Mouse (Mus musculus): ENCODE measurements at regions not wholly inside any gene's neighbourhood (a gene's known extent, or its start where the extent isn't known, plus 50 kb on each side); places are given as distances from the start of the nearest gene placed in this dataset.
"Not testable (repeated sequence)": the region's sequence is repeated elsewhere in the genome, so short reads cannot be mapped to it uniquely, and the experiment has no call there.

DNA sequence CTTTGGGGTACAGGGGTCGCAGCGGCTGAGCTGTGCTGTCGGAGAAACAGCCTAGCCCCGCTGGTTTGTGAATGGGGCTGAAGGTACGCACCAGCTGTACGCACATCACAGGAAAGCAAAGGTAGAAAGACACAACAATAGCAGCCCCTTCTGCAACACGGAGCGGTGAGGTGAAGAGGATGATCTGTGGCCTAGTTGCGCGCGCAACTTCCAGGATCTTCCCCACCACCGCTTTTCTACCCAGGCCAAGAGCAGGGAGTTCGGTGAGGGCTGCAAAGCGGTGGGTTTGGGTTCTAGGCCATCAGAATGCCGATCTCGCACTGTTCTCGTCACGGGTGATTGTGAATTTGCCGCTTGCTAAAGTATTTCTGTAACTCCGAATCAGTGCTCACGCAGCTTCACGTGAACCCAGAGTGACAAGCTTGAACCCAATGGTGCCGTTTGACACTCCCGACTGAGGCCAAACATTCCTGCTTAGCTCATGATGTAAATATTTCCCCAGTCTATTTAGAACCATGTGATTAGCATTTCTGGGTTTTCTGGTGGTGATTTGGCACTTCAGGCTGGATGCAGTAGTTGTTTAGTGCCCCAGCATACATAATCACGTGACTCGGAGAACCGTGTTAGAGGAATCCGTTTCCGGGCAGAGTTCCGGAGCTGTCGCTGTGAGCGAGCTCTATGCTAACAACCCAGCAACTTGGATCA, 54.7 kb downstream of the Cryaa start:
- no peak for DNase-seq

DNA sequence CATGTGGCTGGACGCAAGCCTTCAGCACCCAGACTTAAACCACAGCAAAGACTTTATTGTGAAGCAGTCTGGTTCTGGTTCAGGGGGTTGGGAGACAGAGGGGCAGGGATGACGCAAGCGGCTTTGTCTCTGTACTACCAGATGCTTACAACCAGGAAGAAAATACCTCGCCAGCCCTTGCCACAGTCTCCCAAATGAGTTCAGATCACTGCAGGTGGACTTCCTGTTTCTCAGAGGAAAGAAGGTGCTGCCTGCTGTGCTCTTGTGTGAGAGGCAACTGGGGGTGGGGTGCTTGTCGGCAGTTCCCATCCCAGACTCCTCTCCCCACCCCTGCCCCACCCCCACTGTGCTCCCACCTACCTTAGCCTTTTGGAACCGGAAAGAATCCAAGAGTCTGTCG, 56.9 kb downstream of the Cryaa start:
- DNase-seq: no peak

DNA sequence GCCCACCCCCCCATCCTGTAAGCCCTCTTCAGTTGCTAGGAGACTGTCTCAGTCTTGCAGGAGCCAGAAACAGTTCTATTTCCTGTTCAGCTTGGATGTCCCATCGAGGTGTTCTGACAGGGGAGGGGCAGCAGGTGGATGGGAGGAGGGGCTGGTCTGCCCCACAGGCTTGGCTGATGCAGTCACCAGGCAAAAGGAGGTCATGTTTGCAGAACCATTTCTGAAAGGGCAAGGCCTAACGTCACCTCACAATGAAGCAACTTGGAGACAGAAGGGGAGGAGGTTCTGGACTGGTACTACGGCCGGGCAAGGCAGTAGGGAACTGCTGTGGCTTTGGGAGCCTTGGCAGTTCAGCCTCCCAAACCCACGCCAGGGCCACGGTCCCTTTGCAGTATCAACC, 59.1 kb downstream of the Cryaa start:
- DNase-seq: no peak

DNA sequence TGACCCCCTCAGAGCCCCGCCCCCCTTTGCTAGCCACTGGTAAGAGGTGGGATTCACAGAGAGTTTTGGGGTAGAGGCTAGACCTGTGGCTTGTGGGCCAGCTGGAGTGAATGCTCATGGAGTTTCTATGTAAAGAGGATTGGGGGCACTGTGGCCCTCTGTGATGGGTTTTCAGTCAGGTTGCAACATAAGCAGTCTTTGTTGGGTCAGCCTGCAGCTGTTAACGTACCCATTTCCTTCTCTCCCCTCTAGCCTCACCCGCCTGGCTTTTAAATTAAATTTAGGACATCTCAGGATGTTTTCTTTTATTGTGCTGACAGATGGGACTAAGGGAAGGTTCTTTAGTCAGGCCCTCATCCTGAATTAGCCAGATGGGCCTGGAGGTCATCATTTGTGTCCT, 60.6 kb downstream of the Cryaa start:
- DNase-seq: no peak

DNA sequence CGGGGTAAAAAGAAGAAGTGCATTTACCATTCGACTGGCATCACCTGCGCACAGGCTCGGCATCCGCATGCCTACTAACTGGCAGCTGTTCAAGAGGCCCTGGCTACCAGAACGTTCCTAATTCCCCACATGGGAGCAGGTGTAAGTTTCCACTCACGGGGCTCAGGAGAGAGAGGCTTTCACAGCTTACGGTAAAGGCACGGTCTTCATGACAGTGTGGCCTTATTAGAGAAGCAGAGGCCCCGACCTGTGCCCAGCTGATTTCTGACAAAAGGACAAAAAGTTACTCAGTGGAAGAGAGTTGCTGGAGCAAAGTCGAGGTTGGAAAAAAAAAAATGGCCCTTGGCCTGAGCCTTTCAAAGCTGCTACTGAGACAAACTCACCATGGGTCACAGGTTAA, 62.0 kb downstream of the Cryaa start:
- DNase-seq: no peak

DNA sequence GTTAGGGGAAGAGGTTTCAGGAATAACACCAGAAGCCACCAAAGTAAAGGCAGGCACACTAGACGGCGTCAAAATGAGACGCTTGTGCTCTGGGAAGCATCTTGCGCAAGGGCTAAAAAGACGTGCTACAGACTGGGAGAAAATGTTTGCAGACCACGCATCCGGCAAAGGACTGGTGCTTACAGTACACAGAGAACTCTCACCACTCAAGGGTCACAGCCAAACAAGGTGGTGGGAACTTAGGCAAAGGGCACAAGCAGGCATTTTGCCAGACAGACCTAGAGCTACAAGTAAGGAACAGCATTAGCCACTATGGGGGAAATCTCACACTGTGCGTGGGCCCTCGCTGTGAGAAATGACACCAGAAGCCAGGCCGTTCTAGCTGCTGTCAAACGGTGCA, 62.5 kb downstream of the Cryaa start:
- no peak for DNase-seq

DNA sequence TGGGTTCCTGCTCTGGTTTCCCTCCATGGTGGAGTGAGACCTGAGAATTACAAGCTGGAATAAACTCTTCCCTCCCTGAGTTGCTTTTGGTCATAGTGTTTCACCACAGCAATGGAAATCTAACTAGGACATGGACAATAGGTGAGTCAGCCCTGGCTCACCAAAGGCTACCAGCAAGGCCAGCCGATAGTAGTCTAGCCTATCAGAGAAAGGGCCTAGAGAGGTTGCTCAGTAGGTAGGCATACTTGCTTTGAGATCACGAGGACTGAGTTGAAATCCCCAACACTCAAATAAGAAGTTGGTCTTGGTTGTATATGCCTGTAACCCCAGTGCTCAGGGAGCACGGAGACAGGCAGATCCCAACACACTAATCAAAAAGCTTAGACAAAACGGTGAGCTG, 66.0 kb downstream of the Cryaa start:
- DNase-seq: no peak

DNA sequence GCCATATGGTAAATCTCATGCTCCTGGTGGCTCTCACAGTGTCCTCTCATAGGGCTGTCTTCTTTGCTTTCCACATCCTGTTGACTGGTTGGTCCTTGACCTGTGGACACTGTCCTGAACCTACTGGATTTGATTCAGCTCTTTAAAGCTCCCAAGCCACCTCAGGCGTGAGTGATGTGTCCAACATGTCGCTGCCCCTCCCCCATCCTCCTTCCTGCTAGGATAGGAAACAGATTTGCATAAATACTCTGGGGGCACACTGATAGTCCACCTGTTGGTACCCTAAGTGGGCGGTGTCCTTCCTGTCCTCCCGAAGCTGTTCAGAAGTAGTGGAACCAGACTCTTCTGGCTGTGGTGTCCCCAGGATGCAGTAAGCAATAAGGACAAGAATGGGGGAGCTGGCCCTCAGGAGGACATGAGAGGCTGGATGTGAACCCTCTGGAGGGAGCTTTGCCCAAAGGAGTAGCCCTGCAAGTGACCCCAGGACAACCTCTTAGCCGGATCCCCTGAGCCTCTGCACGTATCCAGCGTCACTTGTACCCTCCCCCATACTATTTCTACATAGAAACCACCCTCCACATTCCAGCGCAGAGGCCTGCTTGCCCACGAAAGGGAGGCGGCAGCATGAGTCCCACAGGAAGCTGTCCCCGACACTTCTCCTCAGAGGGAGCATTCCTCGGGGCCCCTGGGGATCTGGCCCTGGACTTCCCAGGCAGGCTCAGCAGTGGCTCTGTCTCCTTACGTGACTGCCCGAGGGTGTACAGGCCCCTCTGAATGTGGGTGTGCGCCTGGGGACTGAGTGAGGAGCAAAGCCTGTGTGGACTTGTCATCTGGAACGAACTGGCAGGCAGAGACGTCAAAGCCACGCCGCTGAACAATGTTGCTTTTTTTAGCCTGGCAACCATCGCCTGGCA, 68.8 kb downstream of the Cryaa start:
- DNase-seq: no peak

DNA sequence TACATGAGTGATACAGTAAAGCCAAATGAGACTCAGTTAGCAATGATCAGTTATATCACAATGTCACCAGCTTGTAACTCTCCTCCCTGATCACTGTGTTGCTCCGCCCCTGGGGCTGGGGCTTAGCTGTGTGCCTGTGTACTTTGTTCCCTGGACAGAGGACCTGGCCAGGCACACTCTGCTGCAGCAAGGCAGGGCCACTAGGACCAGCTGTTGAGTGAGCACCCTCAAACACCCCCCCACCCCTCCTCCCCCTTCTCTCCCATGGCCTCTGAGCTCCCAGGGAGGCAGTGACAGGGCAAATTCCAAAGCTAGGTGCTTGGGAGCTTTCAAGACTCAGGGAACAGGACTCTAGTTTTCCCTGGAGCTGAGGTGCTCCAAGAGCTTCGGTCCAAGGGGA, 70.0 kb downstream of the Cryaa start:
- DNase-seq: no peak

DNA sequence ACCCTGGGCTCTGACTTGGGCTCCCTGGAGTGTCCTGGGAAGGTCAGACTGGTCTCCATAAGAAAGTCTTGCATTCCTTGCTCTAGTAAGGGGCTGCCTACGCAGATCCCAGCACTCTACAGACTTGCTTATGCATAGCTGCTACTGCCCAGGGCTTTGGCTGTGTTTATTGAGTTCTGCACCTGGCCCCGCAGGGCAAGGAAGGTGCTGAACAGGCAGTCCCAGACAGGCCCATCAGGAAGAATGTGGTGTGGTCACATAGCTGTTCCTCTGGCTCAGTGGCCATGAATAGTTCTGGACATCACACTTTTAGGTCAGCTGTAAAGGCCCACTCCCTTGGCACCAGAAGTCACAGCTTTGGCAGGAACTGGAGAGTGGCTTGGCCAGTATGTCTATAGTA, 70.6 kb downstream of the Cryaa start:
- DNase-seq: no peak

DNA sequence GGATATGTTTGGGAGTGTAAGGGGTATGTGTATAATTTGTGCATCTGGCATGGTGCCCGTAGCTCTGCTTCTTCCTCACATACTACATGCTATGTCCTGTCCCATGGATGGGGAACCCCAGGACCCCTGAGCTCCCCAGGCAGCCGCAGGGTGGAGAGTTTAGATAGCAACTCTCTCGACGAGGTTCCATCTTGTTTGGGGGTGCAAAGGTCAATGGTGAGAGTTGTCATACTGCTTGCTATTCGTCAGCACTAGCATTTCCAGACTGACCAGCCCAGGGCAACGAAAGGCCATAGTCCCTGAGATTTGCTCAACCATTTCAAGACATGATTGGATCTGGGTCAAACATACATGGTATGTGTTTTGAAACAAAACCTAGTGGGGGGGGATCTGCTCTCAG, 71.4 kb downstream of the Cryaa start:
- DNase-seq: no peak

DNA sequence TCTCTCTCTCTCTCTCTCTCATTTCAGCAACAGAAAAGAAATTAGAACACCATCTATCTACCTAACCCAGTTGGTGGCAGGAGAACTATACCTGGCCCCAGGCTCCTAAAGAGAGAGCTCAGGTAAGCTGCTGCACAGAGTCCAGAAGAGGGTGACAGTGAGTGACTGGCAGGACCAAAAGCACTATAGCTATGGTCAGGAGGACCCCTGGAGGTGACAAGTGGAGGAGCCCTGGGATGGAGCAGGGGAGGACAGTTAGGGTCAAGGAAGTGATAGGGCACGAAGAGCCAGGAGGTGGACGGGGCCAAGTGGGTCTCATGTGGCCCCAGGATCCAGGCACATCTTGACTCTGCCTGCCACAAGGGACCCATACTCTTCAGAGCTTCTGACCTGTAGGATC, 73.7 kb downstream of the Cryaa start:
- DNase-seq: no peak

DNA sequence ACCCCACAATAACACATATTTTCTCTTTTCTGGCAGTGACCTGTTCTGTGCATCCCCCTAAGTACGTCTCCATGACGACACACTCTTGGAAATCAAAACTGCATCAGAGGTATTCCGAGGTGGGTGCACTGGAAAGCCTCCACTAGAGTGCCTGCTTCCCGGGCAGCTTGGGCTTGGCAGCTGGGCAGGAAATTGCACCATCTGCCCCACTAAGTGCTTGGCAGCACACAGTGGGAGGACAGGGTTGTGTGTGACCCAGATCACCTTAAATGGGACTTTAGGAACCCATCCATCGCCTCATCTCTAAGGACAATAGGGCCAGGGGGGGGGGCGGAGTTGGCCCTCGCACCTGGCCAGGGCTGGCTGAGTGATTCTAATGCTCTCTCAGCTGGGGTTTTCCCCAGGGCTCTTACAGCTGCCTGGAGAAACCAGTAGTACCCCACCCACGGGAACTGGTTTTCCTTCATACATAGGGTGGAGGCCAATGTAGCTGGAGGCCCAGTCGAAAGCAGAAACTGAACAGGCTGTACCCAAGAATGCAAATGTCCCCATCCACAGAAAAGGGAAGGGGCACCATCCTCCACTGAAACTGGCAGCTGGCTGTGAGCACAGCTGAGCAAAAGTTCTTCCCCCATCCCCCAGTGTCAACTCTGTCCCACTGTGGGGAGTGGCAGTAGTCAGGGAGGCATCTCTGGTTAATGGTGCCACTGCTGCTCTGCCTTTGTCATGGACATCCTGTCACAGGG, 75.7 kb downstream of the Cryaa start:
- no peak for DNase-seq

DNA sequence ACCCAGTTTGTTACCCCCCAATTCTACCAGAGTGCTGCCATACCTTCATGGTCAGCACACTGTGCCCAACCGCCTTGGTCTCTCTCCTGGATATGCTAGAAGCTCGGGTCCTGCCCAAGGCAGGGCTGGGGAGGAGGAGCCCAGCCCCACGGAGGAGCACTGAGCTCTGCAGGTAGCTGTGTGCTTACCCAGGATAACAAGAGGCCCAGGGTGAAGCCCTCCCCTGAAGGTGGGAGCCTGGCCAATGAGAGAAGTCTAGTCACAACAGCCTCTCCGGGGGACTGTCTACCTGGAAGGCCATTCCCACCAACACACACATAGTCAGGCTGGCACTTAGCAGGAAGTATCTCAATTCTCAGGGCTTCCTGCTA, 76.2 kb downstream of the Cryaa start:
- DNase-seq: no peak

DNA sequence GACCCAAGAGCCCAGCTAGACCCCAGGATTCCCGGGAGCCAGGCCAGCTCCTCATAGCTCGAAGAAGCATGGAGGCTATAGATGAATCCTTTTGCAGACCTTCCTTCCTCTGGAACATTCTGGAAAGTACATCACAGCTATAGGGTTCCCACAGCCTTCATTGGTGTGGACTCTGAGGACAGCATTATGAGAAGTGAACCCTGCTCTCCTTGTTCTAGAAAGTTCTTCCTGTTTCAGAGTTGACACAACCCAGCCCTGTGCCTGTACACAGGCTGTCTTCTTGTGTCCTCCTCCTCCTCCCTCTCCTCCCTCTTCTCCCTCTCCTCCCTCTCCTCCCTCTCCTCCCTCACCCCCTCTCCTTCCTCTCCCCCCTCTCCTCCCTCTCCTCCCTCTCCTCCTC, 82.9 kb downstream of the Cryaa start:
- DNase-seq: no peak

DNA sequence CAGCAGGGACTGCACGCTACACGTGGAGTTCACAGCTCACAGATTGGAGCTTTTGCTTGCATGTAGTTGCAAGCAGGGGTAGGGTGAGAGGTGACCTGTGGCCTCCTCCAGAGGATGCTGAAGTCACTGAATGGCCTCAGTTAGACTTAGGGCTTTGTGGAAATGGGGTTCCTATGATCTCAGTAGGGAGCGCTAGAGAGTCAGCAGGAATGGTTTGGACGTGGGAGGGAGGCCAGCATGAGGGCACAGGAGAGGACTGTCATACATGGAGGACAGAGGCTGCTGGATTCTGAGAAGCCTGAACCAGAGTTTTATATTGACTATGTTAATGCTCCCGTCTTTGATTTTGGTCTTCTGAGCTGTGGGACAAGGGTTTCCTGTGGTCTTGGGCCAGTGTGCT, 85.5 kb downstream of the Cryaa start:
- no peak for DNase-seq

DNA sequence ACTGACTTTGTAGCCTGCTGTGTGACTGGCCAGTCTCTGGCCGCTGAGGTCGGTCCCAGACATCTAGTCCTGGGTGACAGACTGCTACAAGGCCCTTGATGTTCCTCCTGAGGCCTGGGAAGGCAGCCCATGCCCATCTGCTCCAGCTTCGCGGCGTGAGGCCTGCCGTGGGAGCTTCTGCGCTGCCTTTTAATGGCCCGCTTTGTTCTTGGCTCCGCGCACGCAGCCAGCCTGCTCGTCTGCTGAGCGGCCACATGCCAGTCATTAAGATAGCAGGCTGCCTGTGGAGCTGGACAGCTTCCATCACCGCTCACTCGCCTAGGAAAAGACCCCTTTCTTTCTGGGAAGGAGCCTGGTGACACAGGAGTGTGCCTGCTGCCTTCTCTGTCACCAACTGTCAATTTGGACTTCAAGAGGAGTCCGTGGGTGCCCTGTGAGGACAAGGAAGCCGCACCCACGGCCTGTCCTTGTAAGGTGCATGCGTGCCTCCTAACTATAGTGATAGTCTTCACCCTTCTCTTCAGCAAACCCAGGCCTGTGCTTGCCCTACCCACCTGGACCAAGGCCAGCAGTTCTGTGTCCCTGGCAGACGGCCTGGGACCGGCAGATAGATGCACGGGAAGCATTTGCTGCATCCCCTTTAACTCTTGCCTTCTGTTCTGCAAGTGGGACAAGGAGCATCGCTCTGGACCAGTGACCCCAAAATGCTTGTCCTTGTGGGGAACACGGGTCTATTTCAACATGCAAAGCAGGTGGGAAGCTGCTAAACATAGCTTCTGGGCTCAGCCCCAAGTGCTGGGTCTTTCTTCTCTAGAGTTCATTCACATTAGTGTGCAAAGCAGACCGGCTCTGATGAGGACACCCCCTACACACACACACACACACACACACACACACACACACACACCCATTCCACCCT, 88.6 kb downstream of the Sik1 start:
- peak; percentile 94 for DNase-seq

DNA sequence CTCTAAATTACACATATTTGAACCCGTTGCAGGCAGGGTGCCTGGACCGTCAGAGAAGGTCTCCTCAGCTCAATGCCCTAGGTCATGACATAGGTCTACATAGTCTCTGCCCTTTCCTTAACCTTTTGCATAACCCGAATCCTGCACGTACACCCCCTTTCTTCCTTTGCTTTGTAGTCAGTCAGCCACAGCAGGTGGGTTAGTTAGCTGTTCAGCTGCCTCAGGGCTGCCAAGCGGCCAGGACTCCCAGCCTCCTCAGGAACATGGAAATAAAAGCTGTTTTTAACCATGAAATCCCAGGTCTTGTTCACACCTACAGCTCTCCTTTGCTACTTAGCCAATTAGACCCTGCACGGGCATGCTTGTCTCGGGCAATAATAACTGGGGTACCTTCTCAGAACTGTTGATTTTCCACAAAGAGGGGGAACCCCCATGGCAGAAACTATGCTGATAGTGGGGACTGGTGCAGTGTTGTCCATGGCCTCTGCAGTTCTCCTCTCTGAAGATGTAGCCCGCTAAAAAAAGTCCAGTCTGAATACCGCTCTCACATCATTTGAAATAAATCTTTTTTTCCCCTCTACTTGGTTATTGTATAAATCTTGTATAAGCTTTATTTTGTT, 83.3 kb downstream of the Sik1 start:
- DNase-seq: no peak

DNA sequence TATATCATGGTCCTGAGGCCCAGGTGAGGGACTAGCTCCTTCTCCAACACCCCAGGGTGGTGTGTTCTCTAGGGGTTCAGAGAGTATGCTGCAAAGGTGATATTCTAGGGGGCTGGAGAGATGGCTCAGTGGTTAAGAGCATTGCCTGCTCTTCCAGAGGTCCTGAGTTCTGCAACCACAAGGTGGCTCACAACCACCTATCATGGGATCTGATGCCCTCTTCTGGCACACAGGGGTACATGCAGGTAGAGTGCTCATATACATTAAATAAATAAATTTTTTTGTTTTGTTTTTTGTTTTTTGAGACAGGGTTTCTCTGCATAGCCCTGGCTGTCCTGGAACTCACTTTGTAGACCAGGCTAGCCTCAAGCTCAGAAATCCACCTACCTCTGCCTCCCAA, 81.7 kb downstream of the Sik1 start:
- not testable (repeated sequence) for DNase-seq

DNA sequence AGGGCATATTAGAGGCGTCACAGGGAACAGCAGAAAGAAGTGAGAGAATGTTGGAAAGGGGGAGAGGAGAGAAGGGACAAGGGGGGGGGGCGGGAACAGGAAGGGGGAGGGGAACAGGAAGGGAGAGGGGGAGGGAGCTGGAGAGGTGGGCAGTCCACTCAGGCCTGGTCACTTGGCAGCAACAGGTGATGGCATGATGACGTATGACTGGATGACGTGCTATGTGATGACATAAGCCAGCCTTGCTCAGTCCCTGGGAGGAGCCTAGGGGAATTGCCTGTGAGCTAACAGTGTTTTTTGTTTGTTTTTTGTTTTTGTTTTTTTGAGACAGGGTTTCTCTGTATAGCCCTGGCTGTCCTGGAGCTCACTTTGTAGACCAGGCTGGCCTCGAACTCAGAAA, 80.6 kb downstream of the Sik1 start:
- no peak for DNase-seq

DNA sequence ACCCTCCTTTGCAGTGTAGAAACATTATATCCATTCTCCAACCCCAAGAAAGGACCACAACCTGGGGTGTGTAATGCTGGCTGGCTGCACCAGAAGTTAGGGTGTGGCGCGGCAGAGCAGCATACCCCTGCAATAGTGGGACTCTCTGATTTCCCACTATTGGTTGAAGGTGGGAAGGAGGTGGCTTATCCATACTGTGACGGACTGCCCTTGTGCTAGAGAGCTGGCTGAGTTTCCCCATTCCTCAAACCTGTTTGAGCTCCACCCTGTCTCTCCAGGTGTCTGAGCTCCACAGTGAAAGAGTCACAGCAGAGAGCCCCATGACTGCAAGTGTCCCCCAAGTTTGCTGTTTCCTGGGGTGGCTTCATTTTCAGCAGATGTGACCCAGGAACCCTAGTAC, 79.6 kb downstream of the Sik1 start:
- no peak for DNase-seq

DNA sequence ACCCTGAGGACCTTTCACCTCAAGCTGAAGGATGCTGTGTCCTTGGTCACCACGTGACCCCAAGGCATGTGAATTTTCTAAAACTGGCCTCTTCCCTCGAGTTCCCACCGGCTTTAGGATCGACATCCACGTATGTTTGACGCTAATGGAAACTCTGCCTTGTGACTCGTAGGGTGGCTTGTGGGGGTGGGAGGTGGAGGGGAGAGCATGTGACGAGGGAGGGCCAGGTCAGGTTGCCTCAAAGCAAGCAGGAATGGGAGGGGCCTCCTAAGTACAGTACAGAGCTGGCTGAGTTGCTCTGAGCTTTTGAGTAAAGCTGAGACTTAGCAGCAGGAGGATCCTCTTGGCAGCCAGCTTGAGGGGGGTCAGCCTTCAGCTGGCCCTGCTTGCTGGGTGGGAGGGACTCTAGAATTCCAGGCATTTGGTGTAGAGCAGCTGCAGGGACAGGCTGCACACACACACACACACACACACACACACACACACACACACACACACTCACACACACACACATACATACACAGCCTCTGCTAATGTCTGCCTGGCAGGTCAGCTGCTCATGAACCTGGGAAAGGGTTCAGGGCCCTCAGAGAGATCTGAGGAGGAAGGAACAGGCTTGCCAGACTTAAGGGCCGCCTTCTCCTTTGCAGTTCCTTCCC, 78.5 kb downstream of the Sik1 start:
- no peak for DNase-seq

Measured in cerebellum, adult 9-10 months (tissue).